Mouse (Mus musculus): ENCODE measurements around the gene Myom1. TPM values are rescaled to one million over a fixed set of nuclear protein-coding genes. Genes with fewer than 3 reads are reported as not detected.

Myom1 gene
- polyA plus RNA-seq, 1 experiment from 2014 or later = 1.5 TPM

DNA sequence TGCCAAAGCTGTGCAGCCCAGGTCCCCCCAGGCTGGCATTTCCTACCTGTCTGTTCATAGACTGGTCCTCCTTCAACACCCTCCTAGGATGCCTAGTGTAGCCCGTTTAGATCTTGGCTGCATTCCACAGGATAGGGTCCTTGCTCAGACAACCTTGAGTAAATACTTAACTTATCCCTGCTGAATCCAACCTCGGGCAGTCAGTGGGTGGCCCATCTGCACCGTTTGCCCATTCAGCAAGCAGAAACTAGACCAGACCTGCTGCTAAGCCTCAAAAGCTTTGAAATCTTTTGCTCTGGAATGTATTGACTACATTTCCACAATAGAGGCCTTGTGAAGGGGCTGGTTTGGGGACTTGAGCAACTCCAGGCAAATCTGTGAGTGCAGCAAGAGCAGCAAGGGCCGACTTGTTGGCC lies 156.7 kb downstream of the Myom1 start:
- Histone ChIP-seq H3K9ac (replicated peaks; ENCODE audit: low read depth, low read length) (no peak overlapping the region), H3K4me2 (ENCODE audit: low read depth, low read length) (no peak overlapping the region), H3K27me3 (ENCODE audit: control insufficient read depth, insufficient read depth, low read length) (no peaks in the 10 kb centered on the region), H3K27ac (ENCODE audit: low read depth, low read length) (no peak overlapping the region), H3K4me1 (ENCODE audit: control insufficient read depth, insufficient read depth, low read length) (0 out of 2 replicates have a peak, but pooled peaks cover 2% of the 10 kb centered on the region), H3K4me3 (ENCODE audit: low read depth, low read length) (no peak overlapping the region), H3K9me3 (ENCODE audit: control insufficient read depth, low read length) (no peaks in the 10 kb centered on the region), H3K36me3 (ENCODE audit: control insufficient read depth, insufficient read depth, low read length) (no peaks in the 10 kb centered on the region)
- no peak for ATAC-seq (ENCODE audit: low read depth)
- WGBS = 34% methylated on average over 4 of the region's 4 CpGs

DNA sequence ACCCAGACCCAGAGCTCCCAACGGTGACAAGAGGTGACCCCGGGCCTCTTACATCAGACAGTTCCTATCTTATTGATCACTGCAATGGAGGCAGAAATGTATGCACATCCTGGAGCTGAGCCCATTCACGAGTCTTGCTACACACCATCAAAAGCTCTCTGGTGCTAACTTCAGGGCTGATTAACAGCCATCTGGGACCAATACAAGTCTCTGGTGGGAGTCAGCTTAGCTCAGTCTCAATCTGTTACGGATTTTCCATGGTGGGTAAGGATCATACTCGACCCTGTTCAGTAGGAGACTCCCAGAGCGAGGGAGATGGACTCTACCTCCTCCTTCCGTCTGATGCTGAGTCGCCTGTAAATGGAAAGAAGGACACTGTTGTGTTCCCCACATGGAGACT lies 157.3 kb downstream of the Myom1 start:
- Histone ChIP-seq H3K27ac (ENCODE audit: low read depth, low read length) (no peak overlapping the region), H3K9me3 (ENCODE audit: control insufficient read depth, low read length) (no peaks in the 10 kb centered on the region), H3K4me2 (ENCODE audit: low read depth, low read length) (no peak overlapping the region), H3K4me3 (ENCODE audit: low read depth, low read length) (no peak overlapping the region), H3K9ac (replicated peaks; ENCODE audit: low read depth, low read length) (no peak overlapping the region), H3K36me3 (ENCODE audit: control insufficient read depth, insufficient read depth, low read length) (no peaks in the 10 kb centered on the region), H3K4me1 (ENCODE audit: control insufficient read depth, insufficient read depth, low read length) (0 out of 2 replicates have a peak, but pooled peaks cover 2% of the 10 kb centered on the region), H3K27me3 (ENCODE audit: control insufficient read depth, insufficient read depth, low read length) (no peaks in the 10 kb centered on the region)
- ATAC-seq (ENCODE audit: low read depth) = no peak
- 63% methylated on average over 8 of the region's 8 CpGs for WGBS

- H3K9ac ChIP-seq (replicated peaks; ENCODE audit: low read depth, low read length) = no peak overlapping the region
Observed at GRCm38 (mm10) chr17:71160244-71160995, 158.0 kb downstream of the Myom1 start.

DNA sequence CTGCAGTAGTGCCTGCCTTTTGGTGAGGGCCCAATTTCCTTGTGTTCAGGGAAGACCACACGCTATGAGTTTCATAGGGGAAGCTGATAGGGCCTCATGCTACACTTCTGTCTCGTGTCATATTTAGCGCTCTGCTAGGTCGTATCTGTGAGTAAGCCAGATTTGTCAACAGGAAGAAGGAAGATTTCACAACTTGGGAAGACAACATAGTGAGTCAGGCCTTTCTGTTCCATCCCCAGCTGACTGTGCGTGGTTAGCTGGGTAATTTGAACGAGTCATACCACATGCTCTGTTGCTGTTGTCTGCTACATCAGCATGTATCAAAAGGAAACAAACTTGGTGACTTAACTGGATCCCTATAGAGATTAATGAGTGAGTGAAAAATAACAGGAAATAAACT lies 162.6 kb downstream of the Myom1 start:
- H3K36me3 ChIP-seq (ENCODE audit: control insufficient read depth, insufficient read depth, low read length) = no peaks in the 10 kb centered on the region
- H3K4me1 ChIP-seq (ENCODE audit: control insufficient read depth, insufficient read depth, low read length) = no peaks in the 10 kb centered on the region
- H3K4me3 ChIP-seq (ENCODE audit: low read depth, low read length) = no peak overlapping the region
- ATAC-seq (ENCODE audit: low read depth) = no peak
- no peaks in the 10 kb centered on the region for H3K9me3 ChIP-seq (ENCODE audit: control insufficient read depth, low read length)
- 81% methylated on average over 6 of the region's 6 CpGs for WGBS
- no peaks in the 10 kb centered on the region for H3K27me3 ChIP-seq (ENCODE audit: control insufficient read depth, insufficient read depth, low read length)
- H3K27ac ChIP-seq (ENCODE audit: low read depth, low read length) = no peak overlapping the region
- no peak overlapping the region for H3K4me2 ChIP-seq (ENCODE audit: low read depth, low read length)
- H3K9ac ChIP-seq (replicated peaks; ENCODE audit: low read depth, low read length) = no peak overlapping the region

More at GRCm38 (mm10) chr17:71160244-71160995, 158.0 kb downstream of the Myom1 start:
- Histone ChIP-seq H3K4me1 (ENCODE audit: control insufficient read depth, insufficient read depth, low read length) (no peaks in the 10 kb centered on the region), H3K36me3 (ENCODE audit: control insufficient read depth, insufficient read depth, low read length) (no peaks in the 10 kb centered on the region), H3K27me3 (ENCODE audit: control insufficient read depth, insufficient read depth, low read length) (no peaks in the 10 kb centered on the region), H3K27ac (ENCODE audit: low read depth, low read length) (no peak overlapping the region), H3K9me3 (ENCODE audit: control insufficient read depth, low read length) (no peaks in the 10 kb centered on the region), H3K4me2 (ENCODE audit: low read depth, low read length) (no peak overlapping the region), H3K4me3 (ENCODE audit: low read depth, low read length) (no peak overlapping the region)
- WGBS = 89% methylated on average over 8 of the region's 8 CpGs
- ATAC-seq (ENCODE audit: low read depth) = no peak

GRCm38 (mm10) chr17:71168205-71168815 lies 165.9 kb downstream of the Myom1 start:
- no peak overlapping the region for H3K9ac ChIP-seq (replicated peaks; ENCODE audit: low read depth, low read length)
- H3K4me1 ChIP-seq (ENCODE audit: control insufficient read depth, insufficient read depth, low read length) = no peaks in the 10 kb centered on the region
- H3K4me3 ChIP-seq (ENCODE audit: low read depth, low read length) = no peak overlapping the region
- no peak overlapping the region for H3K27ac ChIP-seq (ENCODE audit: low read depth, low read length)
- H3K36me3 ChIP-seq (ENCODE audit: control insufficient read depth, insufficient read depth, low read length) = no peaks in the 10 kb centered on the region
- no peaks in the 10 kb centered on the region for H3K9me3 ChIP-seq (ENCODE audit: control insufficient read depth, low read length)
- H3K27me3 ChIP-seq (ENCODE audit: control insufficient read depth, insufficient read depth, low read length) = no peaks in the 10 kb centered on the region
- H3K4me2 ChIP-seq (ENCODE audit: low read depth, low read length) = no peak overlapping the region
- WGBS = 84% methylated on average over 5 of the region's 5 CpGs
- no peak for ATAC-seq (ENCODE audit: low read depth)

- Histone ChIP-seq H3K4me2 (ENCODE audit: low read depth, low read length) (no peak overlapping the region), H3K4me3 (ENCODE audit: low read depth, low read length) (no peak overlapping the region), H3K27ac (ENCODE audit: low read depth, low read length) (no peak overlapping the region), H3K9ac (replicated peaks; ENCODE audit: low read depth, low read length) (no peak overlapping the region), H3K36me3 (ENCODE audit: control insufficient read depth, insufficient read depth, low read length) (no peaks in the 10 kb centered on the region), H3K4me1 (ENCODE audit: control insufficient read depth, insufficient read depth, low read length) (no peaks in the 10 kb centered on the region), H3K9me3 (ENCODE audit: control insufficient read depth, low read length) (no peaks in the 10 kb centered on the region), H3K27me3 (ENCODE audit: control insufficient read depth, insufficient read depth, low read length) (no peaks in the 10 kb centered on the region)
- no peak for ATAC-seq (ENCODE audit: low read depth)
- 57% methylated on average over 9 of the region's 9 CpGs for WGBS
Observed at GRCm38 (mm10) chr17:71168846-71169245, 166.4 kb downstream of the Myom1 start.

DNA sequence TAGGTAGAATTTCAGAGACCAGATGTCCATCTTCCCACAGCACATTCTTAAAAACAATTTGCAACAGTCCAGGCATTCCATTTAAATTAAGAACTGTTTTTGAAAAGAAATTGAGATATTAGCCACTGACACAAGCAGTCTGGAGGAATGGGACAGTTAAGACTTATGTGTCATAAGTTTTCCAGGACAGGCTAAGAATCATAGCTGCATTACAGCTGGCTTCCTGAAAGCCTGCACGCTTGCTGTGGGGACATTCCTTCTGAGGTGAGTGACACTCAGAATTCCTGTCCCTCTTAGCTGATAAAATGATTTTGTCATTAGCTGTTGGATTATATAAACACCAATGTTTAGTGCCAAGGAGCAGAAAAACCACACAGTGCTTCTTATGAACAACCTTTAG lies 167.2 kb downstream of the Myom1 start:
- H3K4me2 ChIP-seq (ENCODE audit: low read depth, low read length) = no peak overlapping the region
- no peaks in the 10 kb centered on the region for H3K4me1 ChIP-seq (ENCODE audit: control insufficient read depth, insufficient read depth, low read length)
- WGBS = 87% methylated on average over 1 of the region's 1 CpGs
- no peak overlapping the region for H3K27ac ChIP-seq (ENCODE audit: low read depth, low read length)
- no peaks in the 10 kb centered on the region for H3K36me3 ChIP-seq (ENCODE audit: control insufficient read depth, insufficient read depth, low read length)
- no peak overlapping the region for H3K9ac ChIP-seq (replicated peaks; ENCODE audit: low read depth, low read length)
- no peak overlapping the region for H3K4me3 ChIP-seq (ENCODE audit: low read depth, low read length)
- H3K27me3 ChIP-seq (ENCODE audit: control insufficient read depth, insufficient read depth, low read length) = no peaks in the 10 kb centered on the region
- no peaks in the 10 kb centered on the region for H3K9me3 ChIP-seq (ENCODE audit: control insufficient read depth, low read length)
- no peak for ATAC-seq (ENCODE audit: low read depth)

GRCm38 (mm10) chr17:71171161-71171560 lies 168.7 kb downstream of the Myom1 start:
- Histone ChIP-seq H3K27ac (ENCODE audit: low read depth, low read length) (no peak overlapping the region), H3K9ac (replicated peaks; ENCODE audit: low read depth, low read length) (no peak overlapping the region), H3K27me3 (ENCODE audit: control insufficient read depth, insufficient read depth, low read length) (no peaks in the 10 kb centered on the region), H3K4me2 (ENCODE audit: low read depth, low read length) (no peak overlapping the region), H3K4me1 (ENCODE audit: control insufficient read depth, insufficient read depth, low read length) (no peaks in the 10 kb centered on the region), H3K36me3 (ENCODE audit: control insufficient read depth, insufficient read depth, low read length) (no peaks in the 10 kb centered on the region), H3K4me3 (ENCODE audit: low read depth, low read length) (no peak overlapping the region), H3K9me3 (ENCODE audit: control insufficient read depth, low read length) (no peaks in the 10 kb centered on the region)
- ATAC-seq (ENCODE audit: low read depth) = no peak
- 93% methylated on average over 4 of the region's 4 CpGs for WGBS

Data from neural tube, embryonic 14.5 days (tissue).